Mouse (Mus musculus) spleen, adult 2 months (tissue): Measurements from ENCODE around the gene Tgm5. TPM values are rescaled to one million over a fixed set of nuclear protein-coding genes. Genes with fewer than 3 reads are reported as not detected.
"Not testable (repeated sequence)": the region's sequence is repeated elsewhere in the genome, so short reads cannot be mapped to it uniquely, and the experiment has no call there.

ENCODE experiments used
- DNase-seq, 2 experiments: peaks; one replicate each; pipeline versions ENCODE4 v3.0.0 to v3.0.0-alpha.2; 2012 to 2021; ENCODE audit warnings: low spot score in 2 of 2, low read depth in 1 of 2
- H3K27ac ChIP-seq: fragments of 200-500 bp; 2 replicates; pipeline ENCODE4 v1.5.1; 2012; ENCODE audit warnings: low read length, inconsistent platforms; ENCODE audit not compliant: insufficient read depth
- H3K27me3 ChIP-seq: fragments of 200-500 bp; 2 replicates; pipeline ENCODE4 v1.6.1; 2012; ENCODE audit warnings: mild to moderate bottlenecking, moderate library complexity, low read length, inconsistent platforms; ENCODE audit not compliant: control insufficient read depth, insufficient read depth
- H3K36me3 ChIP-seq: fragments of 200-500 bp; 2 replicates; pipeline ENCODE4 v1.6.1; 2012; ENCODE audit warnings: mild to moderate bottlenecking, low read length, inconsistent platforms; ENCODE audit not compliant: control insufficient read depth, insufficient read depth
- H3K4me1 ChIP-seq: fragments of 200-500 bp; 2 replicates; pipeline ENCODE4 v1.6.1; 2011; ENCODE audit warnings: inconsistent platforms; ENCODE audit not compliant: control insufficient read depth, insufficient read depth, insufficient read length
- H3K4me3 ChIP-seq: fragments of 200-500 bp; 2 replicates; pipeline ENCODE4 v1.5.1; 2011; ENCODE audit warnings: mild to moderate bottlenecking, inconsistent platforms; ENCODE audit not compliant: insufficient read depth, insufficient read length; ENCODE audit errors: extremely low read depth
- CTCF ChIP-seq: fragments of 200-500 bp; IDR thresholded peaks from 2 replicates; pipeline ENCODE4 v1.5.1; 2011; ENCODE audit warnings: mild to moderate bottlenecking, inconsistent platforms; ENCODE audit not compliant: insufficient read depth, insufficient read length, insufficient replicate concordance; ENCODE audit errors: extremely low read depth
- POLR2A ChIP-seq: fragments of 200-500 bp; IDR thresholded peaks from 2 replicates; pipeline ENCODE4 v1.6.1; 2011; ENCODE audit warnings: low read depth, low read length, inconsistent platforms
- WGBS: fragments of 180-500 bp; shearing (Covaris S2); methylation state at CpG from one replicate; pipeline ENCODE4 v1.1.7; 2018; 5-methylcytosine and 5-hydroxymethylcytosine counted together
- polyA plus RNA-seq: library from polyadenylated mRNA; depleted of rRNA; stranded (reverse); fragments of >200 nt; gene quantifications from 2 replicates; pipeline ENCODE4 v1.2.3, GENCODE M21; 2012; rRNA removed

Gene Tgm5
- 0.02 TPM in 1 of 2 replicates, not detected in the other for polyA plus RNA-seq

- no peaks in the 10 kb centered on the region for H3K27me3 ChIP-seq
- 41% methylated on average over 6 of the region's 6 CpGs for WGBS
- no peak for DNase-seq
- no peak within 1 kb of the TSS for H3K4me3 ChIP-seq
- H3K4me1 ChIP-seq: no peaks in the 10 kb centered on the region
- no peak within 1 kb of the TSS for H3K27ac ChIP-seq
- TF ChIP-seq CTCF (no peak), POLR2A (no peak)
- no peaks in the 10 kb centered on the region for H3K36me3 ChIP-seq
Observed at GRCm38 (mm10) chr2:121085480-121086185, at the start of gene Tgm5. Gene Tgm5, minus strand, starts transcription at chr2:121085841.

- TF ChIP-seq POLR2A: no peak
- no peak for TF ChIP-seq CTCF
- Histone ChIP-seq H3K27ac (no peak overlapping the region), H3K4me1 (no peaks in the 10 kb centered on the region), H3K36me3 (no peaks in the 10 kb centered on the region; the same call in 1 of the 2 replicates), H3K4me3 (no peak overlapping the region), H3K27me3 (no peaks in the 10 kb centered on the region)
- WGBS: 80% methylated on average over 1 of the region's 1 CpGs
- DNase-seq: no peak
Observed at GRCm38 (mm10) chr2:121132822-121133221, 47.2 kb upstream of the Tgm5 start.

- H3K4me3 ChIP-seq: no peak overlapping the region
- no peaks in the 10 kb centered on the region for H3K27me3 ChIP-seq
- no peaks in the 10 kb centered on the region for H3K36me3 ChIP-seq
- no peaks in the 10 kb centered on the region for H3K4me1 ChIP-seq
- no peak for DNase-seq
- WGBS: 81% methylated on average over 9 of the region's 9 CpGs
- TF ChIP-seq CTCF: no peak
- TF ChIP-seq POLR2A: no peak
- no peak overlapping the region for H3K27ac ChIP-seq
Observed at GRCm38 (mm10) chr2:121128865-121129620, 43.4 kb upstream of the Tgm5 start.

GRCm38 (mm10) chr2:121127536-121127935 is 41.9 kb upstream of the Tgm5 start:
- no peak for DNase-seq
- no peaks in the 10 kb centered on the region for H3K36me3 ChIP-seq
- WGBS: 86% methylated on average over 1 of the region's 1 CpGs
- H3K27ac ChIP-seq: no peak overlapping the region
- no peaks in the 10 kb centered on the region for H3K4me1 ChIP-seq
- TF ChIP-seq CTCF (no peak), POLR2A (no peak)
- no peak overlapping the region for H3K4me3 ChIP-seq
- H3K27me3 ChIP-seq: no peaks in the 10 kb centered on the region

- H3K4me3 ChIP-seq, H3K27me3 ChIP-seq, H3K27ac ChIP-seq, DNase-seq, H3K36me3 ChIP-seq, H3K4me1 ChIP-seq: not testable (repeated sequence)
- WGBS: 92% methylated on average over 5 of the region's 5 CpGs
Observed at GRCm38 (mm10) chr2:121126302-121126701, 40.7 kb upstream of the Tgm5 start.

- no peaks in the 10 kb centered on the region for H3K36me3 ChIP-seq
- H3K4me3 ChIP-seq: no peak overlapping the region
- H3K4me1 ChIP-seq: no peaks in the 10 kb centered on the region
- no peak for DNase-seq
- no peak for TF ChIP-seq POLR2A
- no peak for TF ChIP-seq CTCF
- WGBS: 88% methylated on average over 3 of the region's 3 CpGs
- H3K27me3 ChIP-seq: no peaks in the 10 kb centered on the region
- no peak overlapping the region for H3K27ac ChIP-seq
Observed at GRCm38 (mm10) chr2:121119260-121119659, 33.6 kb upstream of the Tgm5 start.

- Histone ChIP-seq H3K36me3 (no peaks in the 10 kb centered on the region), H3K27ac (no peak overlapping the region), H3K4me3 (no peak overlapping the region), H3K4me1 (no peaks in the 10 kb centered on the region), H3K27me3 (no peaks in the 10 kb centered on the region)
- TF ChIP-seq CTCF (no peak), POLR2A (no peak)
- no peak for DNase-seq
- WGBS: 91% methylated on average over 2 of the region's 2 CpGs
Observed at GRCm38 (mm10) chr2:121115418-121115817, 29.8 kb upstream of the Tgm5 start.
